Mouse (Mus musculus) kidney, embryonic 15.5 days (tissue): ENCODE data around the gene Pcif1. TPM values are rescaled to one million over a fixed set of nuclear protein-coding genes. Genes with fewer than 3 reads are reported as not detected.

ENCODE experiments used
- ATAC-seq: fragments of 200-750 bp; cut with Nextera tagmentation; replicated peaks from 2 replicates; pipeline ENCODE4 v1.8.0; 2017; ENCODE audit warnings: moderate TSS enrichment; ENCODE audit not compliant: low FRiP score
- H3K27ac ChIP-seq: fragments of 300-500 bp; sonication (generic); 2 replicates; pipeline ENCODE4 v1.5.1; 2015; ENCODE audit warnings: mild to moderate bottlenecking, inconsistent platforms
- H3K27me3 ChIP-seq: fragments of 300-500 bp; sonication (generic); 2 replicates; pipeline ENCODE4 v1.6.1; 2015; ENCODE audit warnings: inconsistent platforms
- H3K36me3 ChIP-seq: fragments of 300-500 bp; sonication (generic); 2 replicates; pipeline ENCODE4 v1.6.1; 2015; ENCODE audit warnings: inconsistent platforms
- H3K4me1 ChIP-seq: fragments of 300-500 bp; sonication (generic); 2 replicates; pipeline ENCODE4 v1.6.1; 2015; ENCODE audit warnings: inconsistent platforms
- H3K4me2 ChIP-seq: fragments of 300-500 bp; sonication (generic); 2 replicates; pipeline ENCODE4 v1.6.1; 2015; ENCODE audit warnings: moderate library complexity, mild to moderate bottlenecking, inconsistent platforms
- H3K4me3 ChIP-seq: fragments of 300-500 bp; sonication (generic); replicated peaks from 2 replicates; pipeline ENCODE4 v1.5.1; 2015; ENCODE audit warnings: mild to moderate bottlenecking, inconsistent platforms
- H3K9ac ChIP-seq: fragments of 300-500 bp; sonication (generic); 2 replicates; pipeline ENCODE4 v1.6.1; 2015; ENCODE audit warnings: mild to moderate bottlenecking, inconsistent platforms
- H3K9me3 ChIP-seq: fragments of 300-500 bp; sonication (generic); replicated peaks from 2 replicates; pipeline ENCODE4 v1.6.1; 2016; ENCODE audit warnings: inconsistent platforms
- WGBS: fragments of 180-500 bp; shearing (Covaris S2); methylation state at CpG from one replicate; pipeline ENCODE4 v1.1.7; 2015; ENCODE audit warnings: mixed read lengths; 5-methylcytosine and 5-hydroxymethylcytosine counted together
- polyA plus RNA-seq: library from polyadenylated mRNA; unstranded; fragments of >200 nt; fragmentation: Nextera tagmentation; extraction: Ambion mirVana; gene quantifications from 2 replicates; pipeline ENCODE4 v1.2.1, GENCODE M21; 2015

Gene Pcif1
- polyA plus RNA-seq, 1 experiment from 2014 or later = 81.1 TPM

- Histone ChIP-seq H3K4me2 (peak overlapping the region; percentile 64), H3K9ac (peak overlapping the region; percentile 6; the same call in 1 of the 2 replicates), H3K4me3 (peak overlapping the region; percentile 38), H3K27ac (no peak overlapping the region), H3K27me3 (peaks cover 40% of the 10 kb centered on the region), H3K9me3 (no peaks in the 10 kb centered on the region), H3K36me3 (no peaks in the 10 kb centered on the region), H3K4me1 (peaks cover 40% of the 10 kb centered on the region)
- WGBS = 1% methylated on average over 39 of the region's 39 CpGs
- ATAC-seq = peak; percentile 77
These were observed 59.3 kb downstream of the Pcif1 start for GRCm38 (mm10) chr2:164938146-164939091.

GRCm38 (mm10) chr2:164939106-164939505 lies 60.0 kb downstream of the Pcif1 start:
- no peaks in the 10 kb centered on the region for H3K9me3 ChIP-seq
- 0 out of 2 replicates have a peak, but pooled peaks have one; percentile 23 for ATAC-seq
- peak overlapping the region; percentile 38 for H3K4me3 ChIP-seq
- 2% methylated on average over 11 of the region's 11 CpGs for WGBS
- peak overlapping the region; percentile 6; the same call in 1 of the 2 replicates for H3K9ac ChIP-seq
- no peak overlapping the region for H3K27ac ChIP-seq
- peaks cover 39% of the 10 kb centered on the region for H3K27me3 ChIP-seq
- no peaks in the 10 kb centered on the region for H3K36me3 ChIP-seq
- peaks cover 40% of the 10 kb centered on the region for H3K4me1 ChIP-seq
- H3K4me2 ChIP-seq = peak overlapping the region; percentile 64

GRCm38 (mm10) chr2:164940140-164940830 lies 61.2 kb downstream of the Pcif1 start, which contains the start of gene Mmp9:
Mmp9 (plus strand) TSS chr2:164940780.
- Histone ChIP-seq H3K4me1 (peaks cover 40% of the 10 kb centered on the region), H3K27ac (no peak within 1 kb of the TSS), H3K27me3 (peaks cover 31% of the 10 kb centered on the region), H3K36me3 (no peaks in the 10 kb centered on the region), H3K9ac (no peak within 1 kb of the TSS), H3K4me2 (no peak within 1 kb of the TSS; the same call in 1 of the 2 replicates), H3K9me3 (no peaks in the 10 kb centered on the region), H3K4me3 (no peak within 1 kb of the TSS)
- WGBS = 18% methylated on average over 10 of the region's 10 CpGs
- ATAC-seq = no peak

GRCm38 (mm10) chr2:164942692-164943290 lies 63.7 kb downstream of the Pcif1 start:
- H3K4me3 ChIP-seq = no peak overlapping the region
- 28% methylated on average over 5 of the region's 5 CpGs for WGBS
- H3K27ac ChIP-seq = no peak overlapping the region
- no peaks in the 10 kb centered on the region for H3K9me3 ChIP-seq
- H3K36me3 ChIP-seq = no peaks in the 10 kb centered on the region
- H3K9ac ChIP-seq = no peak overlapping the region
- H3K4me2 ChIP-seq = no peak overlapping the region
- no peak for ATAC-seq
- peaks cover 48% of the 10 kb centered on the region for H3K27me3 ChIP-seq
- peaks cover 40% of the 10 kb centered on the region for H3K4me1 ChIP-seq

Other genes starting within 250 kb of the Pcif1 start
- gene Wfdc16, start 240.5 kb upstream of the Pcif1 start, polyA plus RNA-seq = not detected in 2 replicates
- 0.41 TPM in 1 of 2 replicates, not detected in the other for gene Wfdc10, start 223.3 kb upstream of the Pcif1 start, polyA plus RNA-seq
- gene Wfdc9, start 222.7 kb upstream of the Pcif1 start, polyA plus RNA-seq = not detected in 2 replicates
- not detected in 2 replicates for gene Wfdc11, start 205.2 kb upstream of the Pcif1 start, polyA plus RNA-seq
- gene Wfdc13, start 194.2 kb upstream of the Pcif1 start, polyA plus RNA-seq = 0.43 and 0.57 TPM in 2 replicates
- gene Spint4, start 180.8 kb upstream of the Pcif1 start, polyA plus RNA-seq = 0.65 and 0.76 TPM in 2 replicates
- gene Spint5, start 164.0 kb upstream of the Pcif1 start, polyA plus RNA-seq = not detected in 2 replicates
- 1.2 and 1.3 TPM in 2 replicates for gene Wfdc3, start 133.4 kb upstream of the Pcif1 start, polyA plus RNA-seq
- gene Dnttip1, start 133.3 kb upstream of the Pcif1 start, polyA plus RNA-seq = 74.6 and 75.1 TPM in 2 replicates
- 517 and 530 TPM in 2 replicates for gene Ube2c, start 109.4 kb upstream of the Pcif1 start, polyA plus RNA-seq
- gene Tnnc2, start 99.3 kb upstream of the Pcif1 start, polyA plus RNA-seq = 40.1 and 87.2 TPM in 2 replicates
- gene Snx21, start 93.5 kb upstream of the Pcif1 start, polyA plus RNA-seq = 21.5 and 24.0 TPM in 2 replicates
- 20.8 and 21.2 TPM in 2 replicates for gene Acot8, start 74.4 kb upstream of the Pcif1 start, polyA plus RNA-seq
- gene Zswim3, start 74.2 kb upstream of the Pcif1 start, polyA plus RNA-seq = 9.0 and 9.2 TPM in 2 replicates
- 18.4 and 19.8 TPM in 2 replicates for gene Zswim1, start 56.6 kb upstream of the Pcif1 start, polyA plus RNA-seq
- gene Spata25, start 50.8 kb upstream of the Pcif1 start, polyA plus RNA-seq = 0.21 TPM in 1 of 2 replicates, not detected in the other
- gene Ctsa, start 46.4 kb upstream of the Pcif1 start, polyA plus RNA-seq = 160 and 170 TPM in 2 replicates
- gene Neurl2, start 45.8 kb upstream of the Pcif1 start, polyA plus RNA-seq = 7.0 and 8.9 TPM in 2 replicates
- gene Pltp, start 21.6 kb upstream of the Pcif1 start, polyA plus RNA-seq = 35.6 and 38.7 TPM in 2 replicates
- gene Zfp335, start 32.5 kb downstream of the Pcif1 start, polyA plus RNA-seq = 12.1 and 14.4 TPM in 2 replicates
- gene Mmp9, start 61.5 kb downstream of the Pcif1 start, polyA plus RNA-seq = 2.6 and 41.3 TPM in 2 replicates
- 1.1 TPM in 2 replicates for gene Slc12a5, start 81.5 kb downstream of the Pcif1 start, polyA plus RNA-seq
- gene Ncoa5, start 155.6 kb downstream of the Pcif1 start, polyA plus RNA-seq = 73.5 and 79.6 TPM in 2 replicates
- gene Cd40, start 176.3 kb downstream of the Pcif1 start, polyA plus RNA-seq = 7.4 and 8.4 TPM in 2 replicates
- gene 1700025C18Rik, start 211.4 kb downstream of the Pcif1 start, polyA plus RNA-seq = not detected in 2 replicates